Mouse (Mus musculus) thymus, adult 2 months (tissue): ENCODE measurements around the gene Edn2.

Experiments used
- CTCF ChIP-seq: fragments of 200-500 bp; IDR thresholded peaks from 2 replicates; pipeline ENCODE4 v1.5.1; 2012; ENCODE audit warnings: mild to moderate bottlenecking, control low read depth, low read length, moderate library complexity, borderline replicate concordance; ENCODE audit not compliant: control insufficient read depth, poor library complexity, insufficient read depth; ENCODE audit errors: extremely low read depth
- POLR2A ChIP-seq: fragments of 200-500 bp; IDR thresholded peaks from 2 replicates; pipeline ENCODE4 v1.6.1; 2012; ENCODE audit warnings: mild to moderate bottlenecking, low read length, control low read depth, moderate library complexity; ENCODE audit not compliant: control insufficient read depth, poor library complexity, insufficient read depth; ENCODE audit errors: extremely low read depth

DNA sequence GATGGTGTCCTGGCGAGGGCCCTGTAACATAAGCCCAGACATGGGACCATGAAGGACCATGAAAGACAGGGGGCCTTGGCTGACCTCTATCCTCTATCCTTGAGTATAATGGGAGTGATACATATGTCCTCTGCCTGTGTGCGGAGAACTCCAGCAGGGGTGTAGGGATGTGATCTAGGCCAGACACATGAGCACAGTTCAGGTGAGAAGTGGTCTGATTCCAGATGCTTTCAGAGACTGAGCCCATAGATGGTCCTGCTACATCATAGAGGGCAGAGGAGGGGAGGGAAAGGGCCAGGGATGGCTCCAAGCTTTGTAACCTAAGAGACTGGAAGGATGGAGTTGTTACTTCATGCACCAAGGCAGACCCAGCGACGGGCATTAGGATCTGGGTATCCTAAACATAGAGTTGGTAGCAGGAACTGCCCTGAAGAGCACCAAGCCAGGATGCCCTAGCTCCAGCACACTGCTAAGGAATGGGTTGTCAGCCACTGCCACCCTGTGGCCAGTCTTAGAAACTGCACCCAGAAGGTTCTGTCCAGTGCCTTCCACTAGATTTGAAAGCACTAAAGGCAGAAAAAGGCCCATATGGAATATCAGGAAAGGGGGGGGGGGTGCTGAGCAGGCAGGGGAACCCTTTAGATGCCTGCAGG is 31.6 kb upstream of the Edn2 start:
- TF ChIP-seq CTCF = peak; percentile 45; the same call in 1 of the 2 replicates
- TF ChIP-seq POLR2A = no peak
